ENCODE assay signal across 10 mouse cellular contexts in the genomic region with DNA sequence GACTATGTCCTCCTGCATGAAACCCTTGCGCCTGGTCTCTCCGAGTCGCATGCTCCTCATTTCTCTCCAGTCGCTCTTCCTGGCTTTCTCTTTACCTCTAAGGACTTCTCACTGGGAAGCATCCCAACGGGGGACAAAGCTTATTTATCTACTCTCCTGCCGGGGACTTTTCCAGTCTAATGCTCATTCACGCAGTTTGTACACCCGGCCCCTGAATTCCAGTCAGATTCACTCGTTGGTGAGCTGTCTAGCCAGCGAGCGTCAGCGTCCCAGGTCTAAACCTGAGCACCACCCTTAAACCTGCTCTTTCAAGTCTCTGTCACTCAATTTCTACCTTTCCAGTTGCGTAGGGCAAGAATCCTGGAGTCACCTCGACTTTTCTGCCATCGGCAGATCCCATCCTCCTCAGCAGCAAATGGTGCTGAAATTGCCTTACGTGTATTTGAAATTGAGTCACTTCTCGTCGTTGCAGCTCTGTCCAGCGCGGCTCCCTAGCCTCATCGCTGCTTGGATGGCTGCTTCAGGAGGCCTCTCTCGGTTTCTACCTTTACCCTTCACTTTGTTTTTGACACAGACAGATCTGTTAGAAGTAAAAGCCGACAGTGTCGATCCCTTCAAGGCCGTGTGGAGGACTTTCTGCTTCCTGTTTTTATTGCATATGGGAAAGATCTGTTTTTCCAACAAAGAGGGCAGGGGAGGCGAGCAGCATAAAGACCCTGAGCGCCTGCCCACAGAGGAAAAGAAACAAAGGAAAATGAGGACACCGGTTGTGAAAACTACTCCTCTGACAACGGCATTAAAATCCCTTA. TPM values are rescaled to one million over a fixed set of nuclear protein-coding genes. Genes with fewer than 3 reads are reported as not detected.
A peak's percentile ranks its signal among the peaks of the same experiment; 100 is the strongest.
DNase-seq lines count a peak whose midpoint lies in the region; ATAC-seq and TF ChIP-seq lines count a peak whose summit lies in the region.
"Had no signal": no experiment of that assay in that cellular context is flagged by ENCODE, and none has a peak within 500 bp of the region (broad histone marks: within the 10 kb centered on the region; RNA-seq: fewer than 3 reads in every experiment).

No protein-coding gene starts in this region.

- TF ChIP-seq CTCF in heart, postnatal 0 days (IDR thresholded peaks at IDR 0.05; ENCODE audit: low read depth), result no peak
- no peak for TF ChIP-seq CTCF in hindbrain, postnatal 0 days (IDR thresholded peaks at IDR 0.05; ENCODE audit: low read depth)

- WGBS in heart, postnatal 0 days, result 45% methylated on average over 29 of the region's 29 CpGs
- 51% methylated on average over 29 of the region's 29 CpGs for WGBS in neural tube, embryonic 12.5 days
- 47% methylated on average over 29 of the region's 29 CpGs for WGBS in hindbrain, postnatal 0 days

- no peak for DNase-seq in heart, postnatal 0 days (ENCODE audit: low spot score)
- no peak for DNase-seq in heart, postnatal 25 days (ENCODE audit: low spot score)
- no peak for DNase-seq in neural tube, embryonic 10.5 days (ENCODE audit: extremely low spot score, low spot score)
- DNase-seq in hindbrain, postnatal 0 days (ENCODE audit: low spot score), result no peak
- peak; percentile 48 for DNase-seq in retina, postnatal 1 day
- no peak for DNase-seq in T-cell, adult 2 months (ENCODE audit: low spot score)
- no peak for DNase-seq in layer of hippocampus, postnatal 36 days
- DNase-seq: lung, adult 2 months had no signal

- H3K9me3 ChIP-seq in heart, postnatal 0 days (replicated peaks; ENCODE audit: control insufficient read depth, low read length), result no peaks in the 10 kb centered on the region
- no peaks in the 10 kb centered on the region for H3K9me3 ChIP-seq in neural tube, embryonic 12.5 days
- H3K9me3 ChIP-seq in hindbrain, postnatal 0 days (ENCODE audit: low read length), result no peaks in the 10 kb centered on the region
- H3K9me3 ChIP-seq: G1E had no signal

- TF ChIP-seq EP300 in heart, postnatal 0 days (IDR thresholded peaks at IDR 0.05; ENCODE audit: low read depth), result no peak

- H3K4me1 ChIP-seq in heart, postnatal 0 days (ENCODE audit: control insufficient read depth, insufficient read depth), result peaks cover 47% of the 10 kb centered on the region
- H3K4me1 ChIP-seq in neural tube, embryonic 12.5 days, result peaks cover 5% of the 10 kb centered on the region; the same call in 1 of the 2 replicates
- H3K4me1 ChIP-seq in hindbrain, postnatal 0 days (ENCODE audit: insufficient read depth, low read length), result peaks cover 5% of the 10 kb centered on the region; the same call in 1 of the 2 replicates

- H3K27me3 ChIP-seq in heart, postnatal 0 days (ENCODE audit: control insufficient read depth, insufficient read depth, low read length), result no peaks in the 10 kb centered on the region
- H3K27me3 ChIP-seq in neural tube, embryonic 12.5 days (replicated peaks), result no peaks in the 10 kb centered on the region
- H3K27me3 ChIP-seq in hindbrain, postnatal 0 days (ENCODE audit: insufficient read depth, low read length), result no peaks in the 10 kb centered on the region

- intact Hi-C loops in heart, postnatal 25 days (cut with DNase I), result no loop called here

- H3K9ac ChIP-seq in heart, postnatal 0 days (replicated peaks; ENCODE audit: low read depth, low read length), result 0 out of 2 replicates have a peak overlapping the region, but pooled peaks have one; percentile 30
- no peak overlapping the region for H3K9ac ChIP-seq in neural tube, embryonic 12.5 days
- H3K9ac ChIP-seq in hindbrain, postnatal 0 days (replicated peaks; ENCODE audit: low read length), result 0 out of 2 replicates have a peak overlapping the region, but pooled peaks have one; percentile 10

- peak overlapping the region; percentile 16; the same call in 1 of the 2 replicates for H3K4me3 ChIP-seq in heart, postnatal 0 days (ENCODE audit: low read depth, low read length)
- H3K4me3 ChIP-seq in neural tube, embryonic 12.5 days, result no peak overlapping the region
- H3K4me3 ChIP-seq in hindbrain, postnatal 0 days (ENCODE audit: low read length), result no peak overlapping the region

- no peaks in the 10 kb centered on the region for H3K36me3 ChIP-seq in heart, postnatal 0 days (replicated peaks; ENCODE audit: control insufficient read depth, insufficient read depth, low read length)
- no peaks in the 10 kb centered on the region for H3K36me3 ChIP-seq in neural tube, embryonic 12.5 days
- H3K36me3 ChIP-seq in hindbrain, postnatal 0 days (ENCODE audit: insufficient read depth, low read length), result no peaks in the 10 kb centered on the region

- peak overlapping the region; percentile 51 for H3K4me2 ChIP-seq in heart, postnatal 0 days (ENCODE audit: low read depth, low read length)
- peak overlapping the region; percentile 12; the same call in 1 of the 2 replicates for H3K4me2 ChIP-seq in neural tube, embryonic 12.5 days (replicated peaks)
- H3K4me2 ChIP-seq in hindbrain, postnatal 0 days (ENCODE audit: low read depth, low read length), result peak overlapping the region; percentile 3; the same call in 1 of the 2 replicates

- peak overlapping the region; percentile 25 for H3K27ac ChIP-seq in heart, postnatal 0 days (ENCODE audit: low read depth)
- H3K27ac ChIP-seq in neural tube, embryonic 12.5 days, result no peak overlapping the region
- H3K27ac ChIP-seq in hindbrain, postnatal 0 days, result no peak overlapping the region

- ATAC-seq in heart, postnatal 0 days (ENCODE audit: insufficient read depth, low read depth), result no peak
- no peak for ATAC-seq in neural tube, embryonic 12.5 days (ENCODE audit: low FRiP score, low read depth)
- ATAC-seq in hindbrain, postnatal 0 days, result no peak

RNA-seq across cellular contexts. Expression of gene Lnx2, which starts 24.7 kb away (rescaled TPM):
- total RNA-seq in heart, postnatal 0 days (2014; rRNA removed; ENCODE audit: low replicate concordance), result 18.0 and 22.6 TPM in 2 replicates
- 6.2 and 6.5 TPM in 2 replicates for polyA plus RNA-seq in heart, postnatal 0 days (2015; fragmentation: Nextera tagmentation; extraction: Ambion mirVana)
- 10 to 100 TPM; 10.1 to 10.7 TPM for total RNA-seq in heart, postnatal 25 days (2021)
- polyA plus RNA-seq in neural tube, embryonic 12.5 days (2016; fragmentation: Nextera tagmentation; extraction: Ambion mirVana), result 7.2 and 9.0 TPM in 2 replicates
- 7.4 and 9.7 TPM in 2 replicates for total RNA-seq in hindbrain, postnatal 0 days (2014; rRNA removed)
- polyA plus RNA-seq in hindbrain, postnatal 0 days (2015; fragmentation: Nextera tagmentation; extraction: Ambion mirVana), result 3.0 and 3.3 TPM in 2 replicates
- 1 to 10 TPM; 5.6 to 6.2 TPM for total RNA-seq in layer of hippocampus, postnatal 36 days (2021)

RNA-seq across cellular contexts. Expression of gene Polr1d, which starts 25.1 kb away (rescaled TPM):
- total RNA-seq in heart, postnatal 0 days (2014; rRNA removed; ENCODE audit: low replicate concordance), result 53.8 and 56.9 TPM in 2 replicates
- polyA plus RNA-seq in heart, postnatal 0 days (2015; fragmentation: Nextera tagmentation; extraction: Ambion mirVana), result 85.0 and 89.1 TPM in 2 replicates
- 10 to 100 TPM; 73.2 to 73.8 TPM for total RNA-seq in heart, postnatal 25 days (2021)
- 94.5 and 102 TPM in 2 replicates for polyA plus RNA-seq in neural tube, embryonic 12.5 days (2016; fragmentation: Nextera tagmentation; extraction: Ambion mirVana)
- 53.7 and 55.0 TPM in 2 replicates for total RNA-seq in hindbrain, postnatal 0 days (2014; rRNA removed)
- polyA plus RNA-seq in hindbrain, postnatal 0 days (2015; fragmentation: Nextera tagmentation; extraction: Ambion mirVana), result 103 and 106 TPM in 2 replicates
- total RNA-seq in layer of hippocampus, postnatal 36 days (2021), result 10 to 100 TPM; 64.7 to 68.5 TPM
